In genomic region chr7:105420903-105421302, GRCm38 (mm10) we compare ENCODE assay signal across 29 mouse cellular contexts. TPM values are rescaled to one million over a fixed set of nuclear protein-coding genes. Genes with fewer than 3 reads are reported as not detected.
DNase-seq lines count a peak whose midpoint lies in the region; ATAC-seq and TF ChIP-seq lines count a peak whose summit lies in the region.
"Had no signal": no experiment of that assay in that cellular context is flagged by ENCODE, and none has a peak within 500 bp of the region (broad histone marks: within the 10 kb centered on the region; RNA-seq: fewer than 3 reads in every experiment).

No protein-coding gene starts in this region.

- no peak for TF ChIP-seq EP300 in stomach, postnatal 0 days (optimal IDR thresholded peaks at IDR 0.05)

- CTCF ChIA-PET in Patski (lab: Charles Lee): interaction anchor here (1.2 to 1.8 kb wide), 4 partner anchors 9 to 57 kb away, joined by 3 to 12 read pairs (median 4); no protein-coding TSS in a partner anchor

- no peak for DNase-seq in stomach, postnatal 0 days (ENCODE audit: low spot score)
- DNase-seq in 3T3-L1 (ENCODE audit: low read depth, low spot score) (peak; percentile 51), Patski (ENCODE audit: low read depth, low spot score) (no peak)
- DNase-seq in layer of hippocampus, adult 8-10 months (ENCODE audit: low spot score in 2 of 2): no peak
- no peak for DNase-seq in limb, embryonic 10.5 days (ENCODE audit: low spot score)
- DNase-seq: adrenal gland, adult 2 months; adrenal gland, adult 8-10 months; adrenal gland, postnatal 10 days; adrenal gland, postnatal 14 days; adrenal gland, postnatal 25 days; adrenal gland, postnatal 36 days; B cell, adult 2 months; cerebellum, adult 11 months; cerebellum, adult 11-12 months; cerebellum, adult 18-20 months; cerebellum, adult 2 months had no signal

- no peak for TF ChIP-seq CTCF in stomach, postnatal 0 days (IDR thresholded peaks at IDR 0.05; ENCODE audit: low read depth)
- no peak for TF ChIP-seq CTCF in Patski (IDR thresholded peaks at IDR 0.05)

- H3K4me1 ChIP-seq in intestine, embryonic 15.5 days (replicated peaks): no peaks in the 10 kb centered on the region
- 0 out of 2 replicates have a peak, but pooled peaks cover 6% of the 10 kb centered on the region for H3K4me1 ChIP-seq in intestine, embryonic 16.5 days (ENCODE audit: control insufficient read depth, insufficient read depth, low read length)
- peaks cover 7% of the 10 kb centered on the region; the same call in 1 of the 2 replicates for H3K4me1 ChIP-seq in stomach, embryonic 15.5 days
- peaks cover 3% of the 10 kb centered on the region for H3K4me1 ChIP-seq in stomach, postnatal 0 days (replicated peaks; ENCODE audit: control insufficient read depth, insufficient read depth)
- H3K4me1 ChIP-seq in limb, embryonic 10.5 days: peaks cover 8% of the 10 kb centered on the region; the same call in 1 of the 2 replicates

- H3K4me2 ChIP-seq in intestine, embryonic 15.5 days (replicated peaks): no peak overlapping the region
- H3K4me2 ChIP-seq in intestine, embryonic 16.5 days (ENCODE audit: low read depth, low read length): no peak overlapping the region
- no peak overlapping the region for H3K4me2 ChIP-seq in stomach, embryonic 15.5 days
- no peak overlapping the region for H3K4me2 ChIP-seq in stomach, postnatal 0 days (replicated peaks; ENCODE audit: low read depth)

- no peaks in the 10 kb centered on the region for H3K9me3 ChIP-seq in intestine, embryonic 15.5 days
- H3K9me3 ChIP-seq in intestine, embryonic 16.5 days (ENCODE audit: control insufficient read depth, low read length): no peaks in the 10 kb centered on the region
- H3K9me3 ChIP-seq in stomach, embryonic 15.5 days: no peaks in the 10 kb centered on the region
- H3K9me3 ChIP-seq in stomach, postnatal 0 days (ENCODE audit: control insufficient read depth, low read length): no peaks in the 10 kb centered on the region
- H3K9me3 ChIP-seq in limb, embryonic 10.5 days (replicated peaks): no peaks in the 10 kb centered on the region
- H3K9me3 ChIP-seq: G1E had no signal

- H3K27me3 ChIP-seq in intestine, embryonic 15.5 days (replicated peaks): peaks cover 11% of the 10 kb centered on the region
- H3K27me3 ChIP-seq in intestine, embryonic 16.5 days (replicated peaks; ENCODE audit: control insufficient read depth, insufficient read depth, low read length): peaks cover 12% of the 10 kb centered on the region
- peaks cover 14% of the 10 kb centered on the region; the same call in 1 of the 2 replicates for H3K27me3 ChIP-seq in stomach, embryonic 15.5 days (replicated peaks)
- no peaks in the 10 kb centered on the region for H3K27me3 ChIP-seq in stomach, postnatal 0 days (ENCODE audit: control insufficient read depth, insufficient read depth, low read length)
- H3K27me3 ChIP-seq in Patski: peaks cover 2% of the 10 kb centered on the region
- peaks cover 29% of the 10 kb centered on the region for H3K27me3 ChIP-seq in limb, embryonic 10.5 days (ENCODE audit: low read depth, poor library complexity, severe bottlenecking)

- WGBS in intestine, embryonic 15.5 days: 17% methylated on average over 2 of the region's 2 CpGs
- 27% methylated on average over 2 of the region's 2 CpGs for WGBS in intestine, embryonic 16.5 days
- 15% methylated on average over 2 of the region's 2 CpGs for WGBS in stomach, embryonic 15.5 days
- WGBS in stomach, postnatal 0 days: 11% methylated on average over 2 of the region's 2 CpGs
- WGBS in limb, embryonic 10.5 days: 60% methylated on average over 2 of the region's 2 CpGs

- ATAC-seq in intestine, embryonic 15.5 days: 0 out of 2 replicates have a peak, but pooled peaks have one; percentile 58
- no peak for ATAC-seq in intestine, embryonic 16.5 days
- ATAC-seq in stomach, embryonic 15.5 days (ENCODE audit: insufficient read depth, low FRiP score, low read depth): peak; percentile 33; the same call in 1 of the 2 replicates
- ATAC-seq in stomach, postnatal 0 days (ENCODE audit: low FRiP score, low TSS enrichment): no peak
- ATAC-seq in Patski: peak; percentile 44
- ATAC-seq: activated CD4-positive, CD25-positive, alpha-beta regulatory T cell, adult 4 months; CD4-positive, CD25-positive, alpha-beta regulatory T cell, adult 4 months had no signal

- H3K9ac ChIP-seq in intestine, embryonic 15.5 days: no peak overlapping the region
- no peak overlapping the region for H3K9ac ChIP-seq in intestine, embryonic 16.5 days (ENCODE audit: low read depth, low read length)
- H3K9ac ChIP-seq in stomach, embryonic 15.5 days: no peak overlapping the region
- no peak overlapping the region for H3K9ac ChIP-seq in stomach, postnatal 0 days (ENCODE audit: low read length)

- H3K27ac ChIP-seq in intestine, embryonic 15.5 days: no peak overlapping the region
- H3K27ac ChIP-seq in intestine, embryonic 16.5 days (ENCODE audit: low read length): no peak overlapping the region
- no peak overlapping the region for H3K27ac ChIP-seq in stomach, embryonic 15.5 days
- H3K27ac ChIP-seq in stomach, postnatal 0 days (replicated peaks): no peak overlapping the region
- H3K27ac ChIP-seq in limb, embryonic 10.5 days: no peak overlapping the region

- no peaks in the 10 kb centered on the region for H3K36me3 ChIP-seq in intestine, embryonic 15.5 days
- no peaks in the 10 kb centered on the region for H3K36me3 ChIP-seq in intestine, embryonic 16.5 days (ENCODE audit: control insufficient read depth, insufficient read depth, low read length)
- H3K36me3 ChIP-seq in stomach, embryonic 15.5 days: no peaks in the 10 kb centered on the region
- no peaks in the 10 kb centered on the region for H3K36me3 ChIP-seq in stomach, postnatal 0 days (ENCODE audit: control insufficient read depth, insufficient read depth, low read length)
- H3K36me3 ChIP-seq in limb, embryonic 10.5 days: no peaks in the 10 kb centered on the region
- H3K36me3 ChIP-seq: G1E had no signal

- no peak overlapping the region for H3K4me3 ChIP-seq in intestine, embryonic 15.5 days (replicated peaks)
- H3K4me3 ChIP-seq in intestine, embryonic 16.5 days (ENCODE audit: low read length): no peak overlapping the region
- H3K4me3 ChIP-seq in stomach, embryonic 15.5 days (replicated peaks): no peak overlapping the region
- H3K4me3 ChIP-seq in stomach, postnatal 0 days (ENCODE audit: low read depth, low read length): no peak overlapping the region
- no peak overlapping the region for H3K4me3 ChIP-seq in limb, embryonic 10.5 days

- POLR2A ChIA-PET in Patski (lab: Charles Lee): no interaction called here

- in situ Hi-C loops in Patski (cut with MboI; ENCODE audit: low pct_unique_long_range_greater_than_20kb): loop anchor here (5.0 kb wide), 1 partner anchor 51 kb away; no protein-coding TSS in a partner anchor

RNA-seq across cellular contexts. Expression of gene Cckbr, which starts 4.6 kb away (rescaled TPM):
- 0.08 and 0.24 TPM in 2 replicates for polyA plus RNA-seq in intestine, embryonic 15.5 days (2015; fragmentation: Nextera tagmentation; extraction: Ambion mirVana)
- polyA plus RNA-seq in intestine, embryonic 16.5 days (2015; fragmentation: Nextera tagmentation; extraction: Ambion mirVana): 0.10 and 0.13 TPM in 2 replicates
- polyA plus RNA-seq in stomach, embryonic 15.5 days (2015; fragmentation: Nextera tagmentation; extraction: Ambion mirVana): 0.52 and 0.57 TPM in 2 replicates
- polyA plus RNA-seq in stomach, postnatal 0 days (2015; fragmentation: Nextera tagmentation; extraction: Ambion mirVana): 3.3 and 3.6 TPM in 2 replicates
- not detected for polyA plus RNA-seq in Patski (2021)
- 10 to 100 TPM in 1 of 4 experiments, 1 to 10 TPM in 3; 8.6 to 10.8 (median 9.4) TPM for total RNA-seq in layer of hippocampus, adult 8-10 months (2022)
- 0.05 TPM in 2 replicates for polyA plus RNA-seq in limb, embryonic 10.5 days (2016; fragmentation: Nextera tagmentation; extraction: Ambion mirVana)
- total RNA-seq: adrenal gland, adult 18-20 months; adrenal gland, adult 2 months; adrenal gland, postnatal 14 days; adrenal gland, postnatal 25 days; adrenal gland, postnatal 36 days; CH12.LX; MEL had no signal
- polyA plus RNA-seq: activated CD4-positive, CD25-positive, alpha-beta regulatory T cell, adult 4 months; C2C12; CD4-positive, CD25-positive, alpha-beta regulatory T cell, adult 4 months; G1E had no signal

RNA-seq across cellular contexts. Expression of gene Cnga4, which starts 16.5 kb away (rescaled TPM):
- polyA plus RNA-seq in intestine, embryonic 15.5 days (2015; fragmentation: Nextera tagmentation; extraction: Ambion mirVana): not detected in 2 replicates
- polyA plus RNA-seq in intestine, embryonic 16.5 days (2015; fragmentation: Nextera tagmentation; extraction: Ambion mirVana): 0.06 TPM in 1 of 2 replicates, not detected in the other
- polyA plus RNA-seq in stomach, embryonic 15.5 days (2015; fragmentation: Nextera tagmentation; extraction: Ambion mirVana): not detected in 2 replicates
- polyA plus RNA-seq in stomach, postnatal 0 days (2015; fragmentation: Nextera tagmentation; extraction: Ambion mirVana): not detected in 2 replicates
- polyA plus RNA-seq in Patski (2021): not detected
- 1 to 10 TPM in 1 of 4 experiments, under 1 TPM in 3; 0.54 to 1.1 (median 0.76) TPM for total RNA-seq in layer of hippocampus, adult 8-10 months (2022)
- 0.05 TPM in 1 of 2 replicates, not detected in the other for polyA plus RNA-seq in limb, embryonic 10.5 days (2016; fragmentation: Nextera tagmentation; extraction: Ambion mirVana)
- total RNA-seq: adrenal gland, adult 18-20 months; adrenal gland, adult 2 months; adrenal gland, adult 8-10 months; adrenal gland, postnatal 10 days; adrenal gland, postnatal 14 days; adrenal gland, postnatal 25 days; adrenal gland, postnatal 36 days; adrenal gland, postnatal 4 days; CH12.LX; G1E; MEL had no signal
- polyA plus RNA-seq: activated CD4-positive, CD25-positive, alpha-beta regulatory T cell, adult 4 months; C2C12; CD4-positive, CD25-positive, alpha-beta regulatory T cell, adult 4 months; G1E had no signal

RNA-seq across cellular contexts. Expression of gene Fam160a2, which starts 21.0 kb away (rescaled TPM):
- polyA plus RNA-seq in intestine, embryonic 15.5 days (2015; fragmentation: Nextera tagmentation; extraction: Ambion mirVana): 39.6 and 45.9 TPM in 2 replicates
- 44.2 and 44.9 TPM in 2 replicates for polyA plus RNA-seq in intestine, embryonic 16.5 days (2015; fragmentation: Nextera tagmentation; extraction: Ambion mirVana)
- 40.7 and 44.0 TPM in 2 replicates for polyA plus RNA-seq in stomach, embryonic 15.5 days (2015; fragmentation: Nextera tagmentation; extraction: Ambion mirVana)
- 18.5 and 20.6 TPM in 2 replicates for polyA plus RNA-seq in stomach, postnatal 0 days (2015; fragmentation: Nextera tagmentation; extraction: Ambion mirVana)
- 24.4 TPM for polyA plus RNA-seq in Patski (2021)
- 10 to 100 TPM; 53.0 to 63.3 (median 60.1) TPM for total RNA-seq in layer of hippocampus, adult 8-10 months (2022)
- 45.9 and 47.0 TPM in 2 replicates for polyA plus RNA-seq in limb, embryonic 10.5 days (2016; fragmentation: Nextera tagmentation; extraction: Ambion mirVana)

RNA-seq across cellular contexts. Expression of gene Gm5901, which starts 46.1 kb away (rescaled TPM):
- not detected in 2 replicates for polyA plus RNA-seq in intestine, embryonic 15.5 days (2015; fragmentation: Nextera tagmentation; extraction: Ambion mirVana)
- not detected in 2 replicates for polyA plus RNA-seq in intestine, embryonic 16.5 days (2015; fragmentation: Nextera tagmentation; extraction: Ambion mirVana)
- polyA plus RNA-seq in stomach, embryonic 15.5 days (2015; fragmentation: Nextera tagmentation; extraction: Ambion mirVana): not detected in 2 replicates
- polyA plus RNA-seq in stomach, postnatal 0 days (2015; fragmentation: Nextera tagmentation; extraction: Ambion mirVana): not detected in 2 replicates
- not detected for polyA plus RNA-seq in Patski (2021)
- not detected for total RNA-seq in layer of hippocampus, adult 8-10 months (2022)
- not detected in 2 replicates for polyA plus RNA-seq in limb, embryonic 10.5 days (2016; fragmentation: Nextera tagmentation; extraction: Ambion mirVana)
- total RNA-seq: adrenal gland, adult 18-20 months; adrenal gland, adult 2 months; adrenal gland, adult 8-10 months; adrenal gland, postnatal 10 days; adrenal gland, postnatal 14 days; adrenal gland, postnatal 25 days; adrenal gland, postnatal 36 days; adrenal gland, postnatal 4 days had no signal
- polyA plus RNA-seq: activated CD4-positive, CD25-positive, alpha-beta regulatory T cell, adult 4 months; adrenal gland, adult 2 months; brain, embryonic 14.5 days; C2C12; CD4-positive, CD25-positive, alpha-beta regulatory T cell, adult 4 months; cerebellum, adult 2 months; G1E had no signal

RNA-seq across cellular contexts. Expression of gene Olfr692, which starts 52.9 kb away (rescaled TPM):
- polyA plus RNA-seq in intestine, embryonic 15.5 days (2015; fragmentation: Nextera tagmentation; extraction: Ambion mirVana): not detected in 2 replicates
- not detected in 2 replicates for polyA plus RNA-seq in intestine, embryonic 16.5 days (2015; fragmentation: Nextera tagmentation; extraction: Ambion mirVana)
- polyA plus RNA-seq in stomach, embryonic 15.5 days (2015; fragmentation: Nextera tagmentation; extraction: Ambion mirVana): not detected in 2 replicates
- polyA plus RNA-seq in stomach, postnatal 0 days (2015; fragmentation: Nextera tagmentation; extraction: Ambion mirVana): not detected in 2 replicates
- polyA plus RNA-seq in Patski (2021): not detected
- not detected for total RNA-seq in layer of hippocampus, adult 8-10 months (2022)
- polyA plus RNA-seq in limb, embryonic 10.5 days (2016; fragmentation: Nextera tagmentation; extraction: Ambion mirVana): not detected in 2 replicates
- total RNA-seq: adrenal gland, adult 18-20 months; adrenal gland, adult 2 months; adrenal gland, adult 8-10 months; adrenal gland, postnatal 10 days; adrenal gland, postnatal 14 days; adrenal gland, postnatal 25 days; adrenal gland, postnatal 36 days; adrenal gland, postnatal 4 days; CH12.LX; ES-E14; G1E; MEL had no signal
- polyA plus RNA-seq: activated CD4-positive, CD25-positive, alpha-beta regulatory T cell, adult 4 months; adrenal gland, adult 2 months; brain, embryonic 14.5 days; C2C12; CD4-positive, CD25-positive, alpha-beta regulatory T cell, adult 4 months; cerebellum, adult 2 months; G1E had no signal

Comparison
In these comparisons a context has a peak if more than half of its experiments do, and no peak if none do; other contexts are left out.
1. ATAC-seq: peak in intestine, embryonic 15.5 days (single experiment), stomach, embryonic 15.5 days (single experiment) and Patski (single experiment); none in intestine, embryonic 16.5 days (single experiment) and stomach, postnatal 0 days (single experiment).